15 mouse cellular contexts compared by ENCODE assay signal in the genomic region with DNA sequence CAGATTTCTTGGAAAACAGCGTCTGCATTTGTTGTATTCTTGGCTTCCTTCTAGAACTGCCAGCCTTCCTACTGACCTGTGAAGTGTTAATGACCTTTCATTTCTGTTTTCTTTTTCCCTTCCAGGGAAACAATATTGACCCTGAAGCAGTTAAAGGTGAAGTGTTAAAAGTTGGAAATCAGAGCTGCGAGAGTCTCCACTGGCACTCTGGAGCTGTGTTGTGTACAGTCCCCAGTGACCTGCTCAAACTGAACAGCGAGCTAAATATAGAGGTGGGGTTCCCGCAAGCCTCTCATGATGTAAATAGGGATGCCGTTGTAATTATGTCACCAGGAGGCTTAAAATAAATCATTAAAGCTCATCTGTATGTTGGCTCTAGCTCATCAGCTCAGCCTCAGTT.
DNase-seq lines count a peak whose midpoint lies in the region; ATAC-seq and TF ChIP-seq lines count a peak whose summit lies in the region.
"Had no signal": no experiment of that assay in that cellular context is flagged by ENCODE, and none has a peak within 500 bp of the region (broad histone marks: within the 10 kb centered on the region; RNA-seq: fewer than 3 reads in every experiment).

No protein-coding gene starts in this region.

- no peak overlapping the region for H3K4me3 ChIP-seq in kidney, embryonic 15.5 days (replicated peaks)
- H3K4me3 ChIP-seq: midbrain, embryonic 15.5 days; neural tube, embryonic 12.5 days; stomach, embryonic 15.5 days had no signal

- DNase-seq in heart, adult 18-20 months = peak; percentile 25 to 50
- no peak for DNase-seq in heart, postnatal 25 days (ENCODE audit: low spot score)
- DNase-seq in Patski (ENCODE audit: low read depth, low spot score) = peak; percentile 72
- DNase-seq in heart, adult 8-10 months (ENCODE audit: low spot score) = peak; percentile 29
- DNase-seq in embryo, embryonic 11 days = no peak
- DNase-seq in urinary bladder, postnatal 4 days (ENCODE audit: low spot score in 2 of 2) = no peak
- DNase-seq: adrenal gland, postnatal 36 days; cerebellum, adult 2 months; lung, postnatal 36 days; thymus, postnatal 4 days had no signal

- H3K4me1 ChIP-seq in kidney, embryonic 15.5 days = peaks cover 19% of the 10 kb centered on the region
- H3K4me1 ChIP-seq: stomach, embryonic 15.5 days had no signal

- no peak overlapping the region for H3K9ac ChIP-seq in kidney, embryonic 15.5 days
- H3K9ac ChIP-seq: midbrain, embryonic 15.5 days; neural tube, embryonic 12.5 days; stomach, embryonic 15.5 days had no signal

- no peak overlapping the region for H3K4me2 ChIP-seq in kidney, embryonic 15.5 days
- H3K4me2 ChIP-seq: midbrain, embryonic 15.5 days; neural tube, embryonic 12.5 days; stomach, embryonic 15.5 days had no signal

- POLR2A ChIA-PET in Patski (lab: Charles Lee) = no interaction called here

- no peak for TF ChIP-seq CTCF in Patski (IDR thresholded peaks at IDR 0.05)

- H3K27me3 ChIP-seq in Patski = no peaks in the 10 kb centered on the region
- H3K27me3 ChIP-seq in kidney, embryonic 15.5 days = no peaks in the 10 kb centered on the region
- H3K27me3 ChIP-seq: midbrain, embryonic 15.5 days; neural tube, embryonic 12.5 days; stomach, embryonic 15.5 days had no signal

- intact Hi-C loops in heart, postnatal 25 days (cut with DNase I) = no loop called here

- CTCF ChIA-PET in Patski (lab: Charles Lee) = interaction anchor here (0.9 to 1.7 kb wide), 3 partner anchors 27 to 82 kb away, joined by 3 to 5 read pairs (median 4); no protein-coding TSS in a partner anchor

- no peaks in the 10 kb centered on the region for H3K9me3 ChIP-seq in kidney, embryonic 15.5 days (replicated peaks)
- H3K9me3 ChIP-seq: midbrain, embryonic 15.5 days; neural tube, embryonic 12.5 days; stomach, embryonic 15.5 days had no signal

- 21% methylated on average over 5 of the region's 5 CpGs for WGBS in kidney, embryonic 15.5 days

- peak; percentile 70 for ATAC-seq in Patski
- ATAC-seq in kidney, embryonic 15.5 days (replicated peaks; ENCODE audit: low FRiP score) = 0 out of 2 replicates have a peak, but pooled peaks have one; percentile 62
- ATAC-seq in inflammation-experienced regulatory T-cells, adult 6 months = no peak
- ATAC-seq: midbrain, embryonic 15.5 days had no signal

- peak overlapping the region; percentile 62; the same call in 1 of the 2 replicates for H3K27ac ChIP-seq in kidney, embryonic 15.5 days
- H3K27ac ChIP-seq: midbrain, embryonic 15.5 days; neural tube, embryonic 12.5 days; stomach, embryonic 15.5 days had no signal

- peaks cover 11% of the 10 kb centered on the region; the same call in 1 of the 2 replicates for H3K36me3 ChIP-seq in kidney, embryonic 15.5 days
- H3K36me3 ChIP-seq: midbrain, embryonic 15.5 days; neural tube, embryonic 12.5 days; stomach, embryonic 15.5 days had no signal

- in situ Hi-C loops in Patski (cut with MboI; ENCODE audit: low pct_unique_long_range_greater_than_20kb) = no loop called here

Comparison
In these comparisons a context has a peak if more than half of its experiments do, and no peak if none do; other contexts are left out.
1. DNase-seq: peak in heart, adult 18-20 months (2 of 2), Patski (single experiment) and heart, adult 8-10 months (single experiment); none in heart, postnatal 25 days (single experiment), embryo, embryonic 11 days (single experiment) and urinary bladder, postnatal 4 days (0 of 2).